Mouse (Mus musculus): ENCODE measurements around the gene Fam98c.
A peak's percentile ranks its signal among the peaks of the same experiment; 100 is the strongest.
"Not testable (repeated sequence)": the region's sequence is repeated elsewhere in the genome, so short reads cannot be mapped to it uniquely, and the experiment has no call there.

Fam98c gene

DNA sequence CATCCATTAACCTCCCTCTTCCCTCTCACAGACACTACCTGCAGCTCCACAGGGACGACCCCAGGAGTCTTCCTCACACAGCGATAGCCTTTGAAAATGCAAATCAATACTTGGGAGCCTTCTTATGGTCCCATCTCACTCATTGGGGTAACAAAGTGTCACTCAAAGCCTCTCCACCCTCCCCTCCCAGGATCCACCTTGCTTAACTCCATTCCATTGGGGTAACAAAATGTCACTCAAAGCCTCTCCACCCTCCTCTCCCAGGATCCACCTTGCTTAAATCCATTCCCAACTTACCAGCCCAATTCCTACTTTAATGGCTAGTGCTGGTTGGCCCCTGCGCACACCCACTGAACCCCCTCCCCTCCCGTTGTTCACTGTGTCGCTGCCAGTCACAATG, 2.2 kb upstream of the Fam98c start:
- DNase-seq (ENCODE audit: low read depth, low spot score): no peak

GRCm38 (mm10) chr7:29155196-29155837, 717 bp downstream of the Fam98c start:
- DNase-seq (ENCODE audit: low read depth, low spot score): peak; percentile 67

GRCm38 (mm10) chr7:29154018-29154720, 1.9 kb downstream of the Fam98c start:
- DNase-seq (ENCODE audit: low read depth, low spot score): no peak

- DNase-seq (ENCODE audit: low read depth, low spot score): no peak
Measured at GRCm38 (mm10) chr7:29151486-29151885, 4.5 kb downstream of the Fam98c start.

- DNase-seq (ENCODE audit: low read depth, low spot score): no peak
Measured at GRCm38 (mm10) chr7:29148771-29149170, 7.3 kb downstream of the Fam98c start.

DNA sequence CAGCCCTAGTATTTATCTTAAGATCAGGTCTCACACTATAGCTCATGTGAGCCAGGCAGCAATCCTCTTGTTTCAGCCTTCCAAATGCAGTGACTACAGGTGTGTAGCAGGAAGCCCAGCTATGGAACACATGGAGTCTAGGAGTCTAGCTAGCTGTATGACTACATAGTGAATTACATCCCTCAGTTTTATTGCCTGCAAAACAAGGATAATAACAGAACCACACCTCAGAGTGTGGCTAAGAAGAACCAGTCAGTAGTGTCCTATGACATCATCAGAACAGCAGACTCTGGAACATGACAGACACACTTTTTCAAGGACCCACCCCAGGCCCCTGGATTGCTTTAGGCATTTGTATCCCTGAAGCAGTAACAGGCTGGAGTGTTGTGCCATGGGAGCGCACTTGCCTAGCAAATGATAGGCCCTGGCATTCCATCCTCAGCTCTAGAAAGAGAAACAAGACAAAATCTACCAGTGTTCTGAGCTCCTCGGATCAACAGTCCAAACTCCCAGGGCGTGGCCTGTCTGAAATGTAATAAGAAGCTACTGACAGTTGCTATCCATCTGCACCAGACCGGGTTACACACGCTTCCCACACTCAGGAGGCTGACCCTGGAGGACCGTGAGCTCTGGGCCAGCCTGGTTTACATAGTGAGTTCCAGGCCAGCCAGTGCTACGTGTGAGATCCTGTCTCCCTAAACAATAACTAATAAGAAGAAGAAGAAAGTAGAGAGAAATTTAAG, 9.2 kb downstream of the Fam98c start:
- DNase-seq (ENCODE audit: low read depth, low spot score): no peak

DNA sequence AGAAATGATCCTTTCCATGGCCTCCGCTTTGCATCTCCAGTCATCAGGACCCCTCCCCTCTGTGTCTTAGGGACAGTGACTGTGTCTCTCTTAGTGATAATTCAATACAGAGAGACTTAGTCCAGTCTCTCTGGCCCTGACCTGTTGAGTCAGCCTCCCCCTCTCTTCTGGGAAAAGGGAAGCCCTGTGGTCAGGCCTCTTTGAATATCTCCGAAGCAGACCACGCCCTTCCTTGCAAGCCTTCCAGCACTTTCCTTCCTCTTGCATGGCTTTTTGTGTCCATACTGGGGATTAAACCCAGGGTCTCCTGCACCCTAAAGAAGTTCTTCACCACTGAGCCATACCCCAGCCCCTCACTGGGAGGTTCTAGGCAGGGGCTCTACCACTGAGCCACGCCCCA, 12.0 kb downstream of the Fam98c start:
- DNase-seq (ENCODE audit: low read depth, low spot score): no peak

- no peak for DNase-seq (ENCODE audit: low read depth, low spot score)
Measured at GRCm38 (mm10) chr7:29141416-29141815, 14.6 kb downstream of the Fam98c start.

- DNase-seq (ENCODE audit: low read depth, low spot score): not testable (repeated sequence)
Measured at GRCm38 (mm10) chr7:29139237-29139636, 16.8 kb downstream of the Fam98c start.

DNA sequence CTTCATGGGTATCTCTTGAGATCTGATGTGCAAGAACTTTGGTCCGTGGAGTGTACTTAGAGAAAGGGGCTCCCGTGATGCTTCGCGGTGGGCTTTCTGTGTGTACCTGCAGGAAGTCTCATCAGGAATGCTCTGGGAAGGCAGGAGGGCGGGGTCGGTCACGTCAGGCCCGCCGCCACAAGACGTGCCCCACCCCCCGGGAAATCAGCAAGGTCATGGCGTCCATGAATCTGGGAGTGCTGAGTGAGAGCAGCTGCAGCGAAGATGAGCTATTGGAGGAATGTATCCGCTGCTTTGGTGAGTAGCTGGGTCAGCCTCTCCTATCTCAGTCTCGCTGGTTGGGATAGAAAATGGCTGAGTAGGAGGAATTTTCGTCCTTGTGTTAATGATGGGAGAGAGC, 18.6 kb downstream of the Fam98c start:
- no peak for DNase-seq (ENCODE audit: low read depth, low spot score)

- no peak for DNase-seq (ENCODE audit: low read depth, low spot score)
Measured at GRCm38 (mm10) chr7:29134693-29135386, 21.2 kb downstream of the Fam98c start, which contains the start of gene Rasgrp4. Rasgrp4 (plus strand) TSS chr7:29134851.

DNA sequence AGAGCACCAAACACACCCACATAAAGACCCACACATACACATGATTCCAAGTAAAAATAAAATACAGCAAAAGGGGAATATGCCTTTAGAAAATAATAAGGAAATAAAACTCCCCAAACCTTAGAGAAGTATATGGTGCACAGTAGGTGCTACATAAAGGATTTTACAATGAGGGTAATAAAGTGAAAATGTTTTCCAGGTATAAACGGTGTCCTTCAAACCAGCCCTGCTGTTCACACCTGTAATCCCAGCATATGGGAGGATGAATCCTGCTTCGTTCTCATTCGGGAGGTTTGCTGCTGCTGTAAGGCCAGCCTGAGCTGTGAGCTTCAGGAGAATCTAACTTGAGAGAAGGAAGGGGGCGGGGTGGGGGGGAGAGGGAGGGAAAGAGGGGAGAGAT, 21.8 kb downstream of the Fam98c start:
- no peak for DNase-seq (ENCODE audit: low read depth, low spot score)

GRCm38 (mm10) chr7:29128725-29129124, 27.3 kb downstream of the Fam98c start:
- DNase-seq (ENCODE audit: low read depth, low spot score): no peak

DNA sequence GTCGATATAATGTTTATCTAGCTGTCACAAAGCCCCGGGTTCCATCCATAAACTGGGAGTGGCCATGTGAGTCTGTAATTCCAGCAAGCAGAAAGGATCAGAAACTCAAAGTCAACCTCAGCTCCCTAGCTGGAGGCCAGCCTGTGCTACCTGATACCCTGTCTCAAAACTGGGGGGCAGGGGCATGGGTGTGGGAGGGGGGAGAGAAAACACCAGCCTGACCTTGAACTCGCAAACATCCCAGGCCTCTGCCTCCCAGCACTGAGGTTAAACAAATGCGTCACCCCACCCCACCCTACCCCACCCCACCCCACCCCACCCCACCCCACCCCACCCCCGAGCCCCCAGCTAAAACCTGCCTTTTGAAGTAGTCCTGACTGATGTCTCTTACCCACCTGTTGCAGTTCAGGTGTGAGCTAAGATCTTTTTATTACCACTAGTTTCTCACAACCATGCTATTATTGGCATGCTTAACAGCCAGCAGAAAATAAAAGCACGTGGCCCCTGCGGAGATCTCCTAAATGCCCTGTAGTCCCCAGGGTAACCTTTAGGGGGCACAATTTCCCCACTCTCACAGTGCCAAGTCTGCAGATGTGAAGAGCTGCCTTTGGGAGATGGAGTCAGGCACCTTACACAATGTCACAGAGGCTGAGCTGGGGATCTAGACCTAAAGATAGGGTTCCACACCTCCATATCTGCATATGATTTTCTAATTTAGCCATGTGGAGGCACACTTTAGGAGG, 29.7 kb downstream of the Fam98c start:
- DNase-seq (ENCODE audit: low read depth, low spot score): no peak

- DNase-seq (ENCODE audit: low read depth, low spot score): no peak
Measured at GRCm38 (mm10) chr7:29124970-29125369, 31.1 kb downstream of the Fam98c start, which contains the start of gene Ryr1. Ryr1 (minus strand) TSS chr7:29125179.

DNA sequence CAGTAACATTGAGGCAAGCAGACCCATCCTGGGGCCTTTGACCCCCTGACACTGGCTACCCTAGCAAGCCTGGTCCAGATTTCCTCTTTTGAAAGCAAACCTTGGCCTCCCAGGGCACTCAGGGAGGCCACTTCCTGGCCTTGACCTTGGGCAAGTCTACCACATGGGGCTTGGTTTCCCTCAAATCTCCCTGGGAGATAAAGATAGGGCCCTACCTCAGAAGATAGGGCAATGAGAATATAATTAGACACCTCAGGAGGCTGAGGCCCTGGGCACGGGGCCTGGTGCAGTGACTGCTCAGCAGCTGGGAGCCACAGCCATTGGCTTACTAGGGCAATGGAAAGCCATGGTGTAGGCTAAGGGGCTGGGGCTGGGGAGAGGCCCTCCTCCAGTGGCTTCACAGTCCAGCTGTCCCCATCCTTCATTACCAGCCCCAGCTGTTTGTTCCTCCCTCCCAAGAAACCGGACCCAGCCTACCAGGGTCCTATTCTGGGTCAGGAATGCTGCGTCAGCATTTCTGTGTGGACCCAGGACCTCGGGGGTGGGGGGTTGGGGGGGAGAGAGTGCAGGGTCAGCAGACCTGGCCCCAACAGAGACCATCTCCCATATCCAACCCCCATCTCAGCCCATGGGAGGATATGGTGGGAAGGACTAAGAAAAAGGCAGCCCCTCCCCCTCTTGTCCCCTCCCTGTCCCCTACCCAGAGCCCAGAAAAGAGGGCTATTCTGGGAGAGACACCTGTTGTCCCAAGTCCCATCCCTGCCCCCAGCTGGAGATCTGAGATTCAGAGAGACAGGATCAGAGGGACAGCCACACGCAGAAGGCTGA, 32.3 kb downstream of the Fam98c start:
- DNase-seq (ENCODE audit: low read depth, low spot score): no peak

GRCm38 (mm10) chr7:29122821-29123220, 33.2 kb downstream of the Fam98c start:
- DNase-seq (ENCODE audit: low read depth, low spot score): no peak

DNA sequence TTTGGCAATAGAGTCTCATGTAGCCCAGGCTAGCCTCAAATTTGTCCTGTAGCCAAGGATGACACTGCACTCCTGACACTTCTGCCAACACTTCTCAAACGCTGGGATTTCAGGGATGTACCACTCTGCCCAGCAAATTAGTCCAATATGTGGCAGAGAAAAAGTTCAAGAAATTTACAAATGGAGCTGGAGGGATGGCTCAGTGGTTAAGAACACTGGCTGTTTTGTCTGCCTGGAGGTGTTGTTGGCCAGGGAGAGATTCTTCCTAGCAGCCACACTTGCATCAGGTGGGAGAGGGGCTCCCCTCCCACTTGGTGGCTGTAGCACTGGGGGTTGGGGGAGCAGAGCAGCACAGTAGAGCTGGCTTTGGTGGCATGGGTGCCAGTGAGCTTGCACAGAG, 36.5 kb downstream of the Fam98c start:
- no peak for DNase-seq (ENCODE audit: low read depth, low spot score)

GRCm38 (mm10) chr7:29118142-29118851, 37.7 kb downstream of the Fam98c start:
- DNase-seq (ENCODE audit: low read depth, low spot score): no peak

Data from brain, embryonic 18.5 days (tissue).